Mouse (Mus musculus) bone marrow, adult 2 months (tissue): ENCODE data around the gene Iqca.

Experiments used
- CTCF ChIP-seq: fragments of 200-500 bp; IDR thresholded peaks from 2 replicates; pipeline ENCODE4 v1.5.1; 2011; ENCODE audit warnings: low read length, control low read depth; ENCODE audit not compliant: control insufficient read depth, insufficient read depth
- POLR2A ChIP-seq: fragments of 200-500 bp; IDR thresholded peaks from 2 replicates; pipeline ENCODE4 v1.6.1; 2011; ENCODE audit warnings: low read depth, mild to moderate bottlenecking, control low read depth, low read length, borderline replicate concordance; ENCODE audit not compliant: control insufficient read depth

DNA sequence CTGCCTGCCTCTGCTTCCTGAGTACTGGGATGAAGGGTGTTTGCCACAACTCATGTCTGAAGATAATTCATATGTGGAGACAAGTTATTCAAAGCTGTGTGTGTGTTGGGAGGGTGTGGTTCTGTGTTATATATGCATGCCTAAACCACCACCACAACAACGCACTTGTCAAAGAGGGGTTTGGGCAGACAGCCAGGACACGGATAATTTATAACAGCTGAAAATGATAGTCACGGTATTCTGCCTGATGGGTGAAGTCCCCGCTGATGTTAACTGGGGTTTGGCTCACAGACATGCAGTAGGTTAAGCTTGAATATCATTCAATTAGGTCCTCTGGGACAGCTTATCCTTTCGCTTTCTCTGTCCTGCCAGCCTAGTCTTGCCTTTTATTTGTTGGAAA lies 78.4 kb downstream of the Iqca start:
- TF ChIP-seq CTCF: no peak
- no peak for TF ChIP-seq POLR2A
